Mouse (Mus musculus) forebrain, embryonic 13.5 days (tissue): ENCODE data around the gene Urm1. TPM values are rescaled to one million over a fixed set of nuclear protein-coding genes. Genes with fewer than 3 reads are reported as not detected.

ENCODE experiments used
- ATAC-seq: fragments of 200-750 bp; cut with Nextera tagmentation; 2 replicates; pipeline ENCODE4 v1.8.0; 2017
- H3K27ac ChIP-seq: fragments of 300-500 bp; sonication (generic); 2 replicates; pipeline ENCODE4 v1.5.1; 2015; ENCODE audit warnings: inconsistent platforms, mild to moderate bottlenecking, moderate library complexity
- H3K27me3 ChIP-seq: fragments of 300-500 bp; sonication (generic); 2 replicates; pipeline ENCODE4 v1.6.1; 2015; ENCODE audit warnings: mild to moderate bottlenecking, inconsistent platforms
- H3K36me3 ChIP-seq: fragments of 300-500 bp; sonication (generic); 2 replicates; pipeline ENCODE4 v1.6.1; 2015; ENCODE audit warnings: mild to moderate bottlenecking, inconsistent platforms; ENCODE audit not compliant: poor library complexity, severe bottlenecking
- H3K4me1 ChIP-seq: fragments of 300-500 bp; sonication (generic); 2 replicates; pipeline ENCODE4 v1.6.1; 2015; ENCODE audit warnings: inconsistent platforms
- H3K4me2 ChIP-seq: fragments of 300-500 bp; sonication (generic); 2 replicates; pipeline ENCODE4 v1.6.1; 2015; ENCODE audit warnings: inconsistent platforms, mild to moderate bottlenecking, moderate library complexity
- H3K4me3 ChIP-seq: fragments of 300-500 bp; sonication (generic); 2 replicates; pipeline ENCODE4 v1.5.1; 2015; ENCODE audit warnings: mild to moderate bottlenecking, inconsistent platforms
- H3K9ac ChIP-seq: fragments of 300-500 bp; sonication (generic); 2 replicates; pipeline ENCODE4 v1.6.1; 2015; ENCODE audit warnings: mild to moderate bottlenecking, inconsistent platforms
- H3K9me3 ChIP-seq: fragments of 300-500 bp; sonication (generic); replicated peaks from 2 replicates; pipeline ENCODE4 v1.6.1; 2016; ENCODE audit warnings: inconsistent platforms
- WGBS: fragments of 180-500 bp; shearing (Covaris S2); methylation state at CpG from one replicate; pipeline ENCODE4 v1.1.7; 2015; 5-methylcytosine and 5-hydroxymethylcytosine counted together
- polyA plus RNA-seq: library from polyadenylated mRNA; unstranded; fragments of >200 nt; fragmentation: Nextera tagmentation; extraction: Ambion mirVana; gene quantifications from 2 replicates; pipeline ENCODE4 v1.2.1, GENCODE M21; 2015

Gene Urm1
- polyA plus RNA-seq, 1 experiment from 2014 or later: 18.7 TPM

DNA sequence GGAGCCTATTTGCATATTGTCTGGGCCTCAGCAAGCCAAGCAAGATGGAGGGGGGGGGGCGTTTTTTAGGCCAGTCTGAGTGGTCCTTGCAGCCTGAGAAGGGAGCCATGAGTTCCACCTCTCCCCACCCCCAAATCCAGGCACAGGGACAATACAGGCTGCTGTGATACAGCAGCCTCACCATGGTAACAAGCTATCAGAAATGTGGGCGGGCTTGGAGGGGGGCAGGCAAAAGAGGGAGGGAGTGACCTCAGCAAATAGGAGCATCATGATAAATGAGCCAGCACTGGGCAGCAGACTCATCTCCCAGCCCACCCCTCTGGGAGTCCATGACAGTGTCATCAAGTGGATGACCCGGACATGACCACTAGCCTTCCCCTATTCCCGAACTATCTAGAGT, 19.6 kb downstream of the Urm1 start:
- H3K9ac ChIP-seq: peak overlapping the region; percentile 16; the same call in 1 of the 2 replicates
- peaks cover 49% of the 10 kb centered on the region for H3K27me3 ChIP-seq
- WGBS: 54% methylated on average over 3 of the region's 4 CpGs

DNA sequence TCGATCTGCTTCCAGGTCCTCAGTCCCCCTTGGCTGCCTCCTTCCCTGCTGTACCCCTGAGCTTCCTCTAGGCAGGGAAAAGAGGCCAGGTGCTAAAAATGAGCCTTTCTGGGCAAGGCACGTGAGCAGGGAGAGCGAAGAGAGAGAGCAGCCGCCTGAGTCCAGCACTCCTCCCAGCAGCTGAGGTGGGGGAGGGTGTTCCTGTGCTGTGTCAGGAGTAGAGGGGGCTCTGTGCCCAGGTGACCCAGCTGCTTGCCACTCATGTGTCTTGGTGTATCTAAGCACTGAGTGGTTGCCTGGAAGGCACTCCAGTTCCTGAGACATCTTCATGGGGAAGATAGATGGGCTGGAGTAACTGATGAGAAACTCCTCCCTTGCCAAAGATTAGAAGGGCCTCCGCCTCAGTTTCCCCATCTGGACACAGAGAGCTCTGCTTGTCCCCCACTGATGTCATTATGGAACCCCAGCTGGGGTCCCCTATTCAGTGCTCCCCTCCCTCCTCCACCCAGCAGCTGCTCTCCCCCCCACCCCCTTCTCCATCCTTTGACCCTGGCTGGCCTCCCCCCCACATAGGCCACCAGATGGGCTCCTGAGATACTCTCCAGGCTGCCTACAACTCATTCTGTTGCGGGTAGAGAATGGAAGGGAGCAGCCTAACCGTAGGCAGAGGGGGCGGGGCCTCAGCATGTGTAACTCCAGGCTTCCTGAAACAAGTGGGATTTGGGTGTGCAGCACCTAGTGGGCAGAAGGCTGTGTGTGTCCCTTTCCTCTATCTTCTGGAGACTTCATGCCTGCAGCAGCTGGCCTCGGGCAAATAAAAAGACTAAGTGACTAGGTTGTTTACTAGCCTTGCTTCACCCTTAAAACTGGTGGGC, 23.6 kb downstream of the Urm1 start:
- H3K9ac ChIP-seq: no peak overlapping the region
- 57% methylated on average over 9 of the region's 9 CpGs for WGBS
- H3K9me3 ChIP-seq: no peaks in the 10 kb centered on the region
- no peak overlapping the region for H3K4me3 ChIP-seq
- peaks cover 34% of the 10 kb centered on the region for H3K4me1 ChIP-seq
- H3K27me3 ChIP-seq: peaks cover 77% of the 10 kb centered on the region
- no peak for ATAC-seq
- H3K4me2 ChIP-seq: no peak overlapping the region
- H3K27ac ChIP-seq: no peak overlapping the region
- peaks cover 39% of the 10 kb centered on the region for H3K36me3 ChIP-seq

More for the DNA sequence above, 19.6 kb downstream of the Urm1 start:
- ATAC-seq: no peak
- Histone ChIP-seq H3K27ac (no peak overlapping the region), H3K4me2 (0 out of 2 replicates have a peak overlapping the region, but pooled peaks have one; percentile 2), H3K4me3 (no peak overlapping the region), H3K9me3 (no peaks in the 10 kb centered on the region), H3K4me1 (peaks cover 31% of the 10 kb centered on the region), H3K36me3 (peaks cover 46% of the 10 kb centered on the region)

DNA sequence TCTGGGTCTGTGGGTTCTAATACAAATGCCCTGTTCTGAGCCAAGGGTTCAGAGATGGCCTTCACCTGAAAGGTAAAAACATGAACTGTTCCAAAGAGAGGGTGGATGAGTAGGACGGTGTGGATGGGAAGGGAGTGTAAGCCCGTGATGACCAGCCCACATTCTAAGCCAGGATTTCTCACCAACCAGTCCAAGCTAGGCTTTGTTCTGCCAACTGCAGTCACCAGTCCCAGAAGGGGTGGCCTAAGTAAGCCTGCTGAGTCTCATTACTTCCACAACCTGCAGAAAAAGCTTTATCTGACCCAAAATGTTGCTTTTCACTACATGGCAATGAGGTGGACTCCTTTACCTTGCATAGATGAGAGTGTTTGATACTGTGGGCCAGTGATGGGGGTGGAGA, 24.2 kb downstream of the Urm1 start:
- ATAC-seq: no peak
- peaks cover 32% of the 10 kb centered on the region for H3K36me3 ChIP-seq
- peaks cover 31% of the 10 kb centered on the region for H3K4me1 ChIP-seq
- H3K4me3 ChIP-seq: no peak overlapping the region
- no peaks in the 10 kb centered on the region for H3K9me3 ChIP-seq
- 67% methylated on average over 2 of the region's 2 CpGs for WGBS
- peaks cover 81% of the 10 kb centered on the region for H3K27me3 ChIP-seq
- no peak overlapping the region for H3K9ac ChIP-seq
- no peak overlapping the region for H3K27ac ChIP-seq
- H3K4me2 ChIP-seq: no peak overlapping the region

DNA sequence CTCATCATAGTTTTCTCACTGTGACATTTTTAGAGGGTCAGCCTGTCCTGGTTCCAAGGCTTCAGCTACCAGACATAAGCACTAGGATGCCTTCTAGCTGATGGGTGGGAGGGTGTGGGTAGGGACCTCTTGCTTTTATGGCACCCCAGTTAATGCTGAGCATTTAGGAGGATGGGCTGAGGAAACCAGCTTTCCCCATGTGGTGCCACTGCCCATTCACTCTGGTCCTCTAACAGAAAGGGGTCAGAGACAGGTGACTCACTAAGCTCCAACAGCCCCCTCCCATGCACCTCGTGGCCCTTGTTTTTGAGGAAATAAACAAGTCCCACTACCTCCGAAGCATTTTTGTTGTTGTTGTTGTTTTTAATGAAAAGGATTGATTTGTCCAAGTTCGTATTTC, 24.8 kb downstream of the Urm1 start:
- H3K9ac ChIP-seq: no peak overlapping the region
- H3K4me3 ChIP-seq: peak overlapping the region; percentile 47; the same call in 1 of the 2 replicates
- peaks cover 25% of the 10 kb centered on the region for H3K4me1 ChIP-seq
- H3K36me3 ChIP-seq: peaks cover 31% of the 10 kb centered on the region
- H3K9me3 ChIP-seq: no peaks in the 10 kb centered on the region
- ATAC-seq: no peak
- no peak overlapping the region for H3K27ac ChIP-seq
- peaks cover 83% of the 10 kb centered on the region for H3K27me3 ChIP-seq
- WGBS: 18% methylated on average over 3 of the region's 3 CpGs
- H3K4me2 ChIP-seq: no peak overlapping the region

DNA sequence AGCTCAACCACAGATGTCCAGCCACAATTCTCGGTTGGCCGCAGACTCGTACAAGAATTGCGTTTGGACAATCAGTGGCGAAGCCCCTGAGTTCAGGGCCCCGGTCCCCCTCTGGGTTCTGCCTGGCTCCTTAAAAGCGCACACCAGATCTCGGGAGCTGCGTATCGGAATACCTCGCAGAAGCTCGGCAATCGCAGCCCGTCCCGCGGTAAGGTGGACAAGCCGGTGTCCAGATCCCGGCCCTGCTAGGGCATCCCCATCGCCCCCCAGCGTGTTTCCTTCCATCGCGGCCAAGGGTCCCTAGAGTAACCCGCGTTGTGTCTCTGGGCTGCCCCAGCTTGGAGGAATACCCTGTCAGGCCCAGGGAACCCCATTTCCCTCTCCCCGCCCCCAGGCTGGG, 25.8 kb downstream of the Urm1 start:
- peak overlapping the region; percentile 66 for H3K9ac ChIP-seq
- WGBS: 2% methylated on average over 25 of the region's 25 CpGs
- H3K4me2 ChIP-seq: peak overlapping the region; percentile 81
- peaks cover 85% of the 10 kb centered on the region for H3K27me3 ChIP-seq
- H3K9me3 ChIP-seq: no peaks in the 10 kb centered on the region
- peak overlapping the region; percentile 47 for H3K4me3 ChIP-seq
- H3K4me1 ChIP-seq: peaks cover 21% of the 10 kb centered on the region
- H3K27ac ChIP-seq: no peak overlapping the region
- no peak for ATAC-seq
- H3K36me3 ChIP-seq: peaks cover 31% of the 10 kb centered on the region

DNA sequence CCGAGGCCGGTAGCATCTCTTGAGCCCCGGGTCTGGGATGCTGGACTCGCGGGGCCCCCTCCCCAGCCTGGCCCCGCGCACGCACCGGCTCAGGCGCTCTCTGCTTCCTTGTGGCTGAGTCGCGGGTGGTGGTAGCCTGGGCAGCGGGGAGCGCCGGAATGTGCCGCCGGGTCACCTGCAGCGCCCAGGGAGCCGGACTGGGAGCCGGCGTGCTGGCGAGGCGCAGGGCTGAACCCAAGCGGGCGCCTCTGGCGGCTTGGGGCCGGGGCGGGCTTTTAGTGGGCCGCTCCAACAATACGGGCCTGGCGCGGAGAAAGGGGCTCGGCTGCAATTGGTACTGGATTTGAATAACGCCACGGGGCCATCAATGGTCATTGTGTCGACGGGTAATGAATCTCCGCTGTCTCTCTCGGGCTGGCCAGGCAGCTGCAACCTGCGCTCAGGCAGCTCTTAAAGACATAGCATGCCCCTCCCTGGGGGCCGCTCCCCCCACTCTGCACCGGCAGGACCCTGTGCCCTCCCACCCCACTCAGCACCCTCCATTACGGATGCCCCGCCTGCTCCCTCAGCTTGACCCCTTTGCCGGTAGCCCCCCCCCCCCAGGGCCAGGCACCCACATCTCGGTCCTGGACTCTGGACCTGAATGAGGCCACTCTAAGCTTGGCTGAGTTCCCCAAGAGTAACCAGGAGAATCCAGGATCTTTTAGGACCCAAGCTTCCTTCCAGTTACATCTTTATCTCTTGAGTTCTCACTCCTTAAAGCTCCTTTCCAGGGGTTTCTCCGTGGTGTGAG, 26.4 kb downstream of the Urm1 start:
- H3K4me2 ChIP-seq: peak overlapping the region; percentile 81
- no peaks in the 10 kb centered on the region for H3K9me3 ChIP-seq
- 0 out of 2 replicates have a peak, but pooled peaks have one; percentile 19 for ATAC-seq
- no peak overlapping the region for H3K27ac ChIP-seq
- peaks cover 21% of the 10 kb centered on the region for H3K4me1 ChIP-seq
- H3K9ac ChIP-seq: peak overlapping the region; percentile 66
- WGBS: 2% methylated on average over 46 of the region's 47 CpGs
- H3K4me3 ChIP-seq: peak overlapping the region; percentile 47
- H3K27me3 ChIP-seq: peaks cover 88% of the 10 kb centered on the region
- H3K36me3 ChIP-seq: peaks cover 29% of the 10 kb centered on the region

DNA sequence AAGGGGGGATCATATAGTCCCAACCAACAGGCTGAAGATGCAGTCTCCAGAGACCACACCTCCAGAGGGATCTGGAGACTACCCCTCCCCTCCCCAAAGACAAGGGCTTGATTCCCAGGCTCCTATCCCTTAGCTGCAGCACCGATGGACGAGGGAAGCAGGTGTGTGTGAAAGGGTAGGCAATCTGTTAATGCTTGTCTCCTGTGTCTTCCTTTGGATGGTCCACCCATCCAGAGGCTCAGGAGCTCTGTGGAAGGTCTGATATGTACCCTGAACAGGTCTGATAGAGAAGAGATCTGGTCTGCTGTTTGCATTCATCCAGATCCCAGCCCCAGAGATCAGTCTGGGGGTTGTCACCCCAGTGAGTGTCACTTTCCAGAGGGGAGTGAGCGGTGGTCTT, 27.0 kb downstream of the Urm1 start:
- no peak for ATAC-seq
- WGBS: 30% methylated on average over 3 of the region's 3 CpGs

DNA sequence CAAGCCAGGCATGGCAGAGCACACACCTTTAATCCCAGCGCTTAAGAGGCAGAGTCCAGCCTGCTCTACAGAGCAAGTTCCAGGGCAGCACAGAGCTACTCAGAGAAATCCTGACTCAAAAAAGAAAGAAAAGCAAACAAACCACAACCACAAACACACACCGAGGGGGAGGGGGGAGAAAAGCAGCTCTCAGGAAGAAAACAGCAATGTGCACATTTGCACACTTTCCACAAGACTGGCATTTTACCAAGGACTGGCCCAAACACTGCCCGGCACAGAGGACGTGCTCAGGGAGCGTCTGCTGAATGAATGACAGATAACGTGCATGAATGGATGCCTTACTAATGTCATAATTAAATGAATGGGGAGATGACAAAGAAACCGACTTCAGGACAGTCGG, 29.2 kb downstream of the Urm1 start:
- Histone ChIP-seq H3K27me3 (peaks cover 81% of the 10 kb centered on the region), H3K27ac (no peak overlapping the region), H3K4me2 (no peak overlapping the region), H3K4me1 (peaks cover 21% of the 10 kb centered on the region), H3K9me3 (no peaks in the 10 kb centered on the region), H3K4me3 (no peak overlapping the region), H3K9ac (no peak overlapping the region), H3K36me3 (peaks cover 4% of the 10 kb centered on the region; the same call in 1 of the 2 replicates)
- no peak for ATAC-seq
- WGBS: 65% methylated on average over 8 of the region's 8 CpGs

More for the DNA sequence above, 27.0 kb downstream of the Urm1 start:
- Histone ChIP-seq H3K9me3 (no peaks in the 10 kb centered on the region), H3K4me2 (no peak overlapping the region; the same call in 1 of the 2 replicates), H3K9ac (no peak overlapping the region), H3K27ac (no peak overlapping the region), H3K4me1 (peaks cover 21% of the 10 kb centered on the region), H3K4me3 (no peak overlapping the region), H3K27me3 (peaks cover 88% of the 10 kb centered on the region), H3K36me3 (peaks cover 26% of the 10 kb centered on the region)

DNA sequence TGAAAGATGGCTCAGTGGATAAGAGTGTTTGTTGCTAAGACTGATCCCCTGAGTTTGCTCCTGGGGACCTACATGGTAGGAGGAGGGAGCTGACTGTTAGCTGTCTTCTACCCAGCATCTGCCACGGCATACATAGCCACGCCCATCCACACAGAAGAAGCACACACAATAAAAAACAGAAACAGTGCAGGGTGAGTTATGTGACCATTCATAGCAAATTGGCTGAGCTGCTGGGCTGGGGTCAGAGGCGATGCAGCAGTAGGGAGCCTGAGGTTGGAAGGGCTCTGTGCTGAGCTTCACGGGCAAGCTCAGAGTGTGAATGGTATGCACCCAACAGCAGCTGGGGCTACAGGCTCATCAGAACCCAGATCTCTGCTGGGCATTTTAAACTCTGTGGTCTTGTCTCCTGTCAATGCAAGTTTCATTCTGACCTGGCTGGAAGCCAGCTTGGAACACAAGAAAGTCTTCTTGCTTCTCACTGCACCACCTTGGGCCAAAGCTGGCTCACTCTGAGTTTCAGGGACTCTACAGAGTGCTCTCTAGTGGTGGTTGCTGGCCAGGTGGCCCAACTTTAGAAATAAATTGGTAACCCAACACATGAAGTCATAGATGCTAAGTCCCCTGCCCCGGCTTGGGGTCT, 30.1 kb downstream of the Urm1 start:
- peaks cover 76% of the 10 kb centered on the region for H3K27me3 ChIP-seq
- no peaks in the 10 kb centered on the region for H3K36me3 ChIP-seq
- no peak for ATAC-seq
- 62% methylated on average over 5 of the region's 5 CpGs for WGBS
- H3K4me2 ChIP-seq: no peak overlapping the region
- peaks cover 20% of the 10 kb centered on the region for H3K4me1 ChIP-seq
- H3K27ac ChIP-seq: no peak overlapping the region
- no peak overlapping the region for H3K4me3 ChIP-seq
- H3K9ac ChIP-seq: no peak overlapping the region
- no peaks in the 10 kb centered on the region for H3K9me3 ChIP-seq

DNA sequence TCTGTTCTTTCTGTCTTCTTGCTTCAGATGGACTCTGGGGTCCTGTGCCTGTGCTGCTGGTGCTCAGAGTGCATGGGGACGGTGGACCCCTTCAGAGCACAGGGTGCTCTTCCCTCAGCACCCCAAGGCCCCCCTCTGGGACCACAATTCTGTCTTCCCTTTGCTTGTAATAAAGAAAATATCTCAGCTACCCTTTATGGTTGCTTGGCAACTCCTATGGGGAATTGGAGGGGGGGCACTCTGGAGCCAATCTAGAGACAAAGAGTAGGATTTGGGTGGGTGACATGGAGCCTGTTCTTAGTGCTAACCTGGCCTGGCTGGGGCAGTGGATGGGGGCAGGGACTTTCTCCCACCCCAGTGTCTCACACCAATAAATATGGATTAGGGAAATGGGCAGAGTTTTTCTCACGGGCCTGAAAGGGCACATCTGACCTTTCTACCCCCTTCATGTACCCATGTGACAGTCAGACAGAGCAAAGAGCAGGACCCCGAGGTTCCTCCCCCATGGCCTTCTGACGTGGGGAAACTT, 33.1 kb downstream of the Urm1 start:
- H3K4me2 ChIP-seq: no peak overlapping the region
- no peaks in the 10 kb centered on the region for H3K36me3 ChIP-seq
- H3K27ac ChIP-seq: no peak overlapping the region
- H3K9ac ChIP-seq: peak overlapping the region; percentile 34; the same call in 1 of the 2 replicates
- peaks cover 11% of the 10 kb centered on the region; the same call in 1 of the 2 replicates for H3K4me1 ChIP-seq
- ATAC-seq: no peak
- no peaks in the 10 kb centered on the region for H3K9me3 ChIP-seq
- 33% methylated on average over 4 of the region's 4 CpGs for WGBS
- no peak overlapping the region for H3K4me3 ChIP-seq
- peaks cover 69% of the 10 kb centered on the region for H3K27me3 ChIP-seq

DNA sequence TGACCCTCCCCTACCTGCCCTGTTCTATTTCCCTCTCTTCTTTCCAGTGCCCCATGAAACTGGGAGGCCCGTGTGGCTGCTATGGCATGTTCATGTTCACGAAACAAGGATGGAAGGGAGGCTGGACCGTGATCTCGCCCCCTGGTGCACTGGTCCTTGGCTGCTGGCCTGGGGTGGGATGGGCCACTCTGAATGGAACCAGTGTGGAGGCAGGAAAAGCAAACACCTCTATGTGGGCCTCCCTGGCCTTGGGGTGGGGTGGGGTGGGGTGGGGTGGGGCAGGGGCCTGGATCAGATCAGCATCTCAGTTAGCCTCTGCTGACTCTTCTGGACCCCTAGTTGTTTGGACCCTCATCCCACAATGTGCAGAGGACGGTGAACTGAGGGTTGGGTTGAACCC, 33.9 kb downstream of the Urm1 start:
- Histone ChIP-seq H3K4me1 (peaks cover 11% of the 10 kb centered on the region; the same call in 1 of the 2 replicates), H3K4me3 (no peak overlapping the region), H3K9me3 (no peaks in the 10 kb centered on the region), H3K36me3 (no peaks in the 10 kb centered on the region), H3K4me2 (no peak overlapping the region), H3K27me3 (peaks cover 69% of the 10 kb centered on the region), H3K27ac (no peak overlapping the region), H3K9ac (no peak overlapping the region)
- no peak for ATAC-seq
- WGBS: 90% methylated on average over 5 of the region's 5 CpGs
